Mouse (Mus musculus) cerebellum, adult 11 months (tissue): ENCODE data around the gene Cel.
A peak's percentile ranks its signal among the peaks of the same experiment; 100 is the strongest.

Source experiments
- DNase-seq: peaks from one replicate; pipeline ENCODE4 v3.0.0; 2022

The Cel gene

GRCm38 (mm10) chr2:28583651-28584050, 20.4 kb upstream of the Cel start, which contains the start of gene Gtf3c5:
Gene Gtf3c5, minus strand, starts transcription at chr2:28583751.
- no peak for DNase-seq

GRCm38 (mm10) chr2:28582647-28583353, 19.6 kb upstream of the Cel start:
- DNase-seq: peak; percentile 80

DNA sequence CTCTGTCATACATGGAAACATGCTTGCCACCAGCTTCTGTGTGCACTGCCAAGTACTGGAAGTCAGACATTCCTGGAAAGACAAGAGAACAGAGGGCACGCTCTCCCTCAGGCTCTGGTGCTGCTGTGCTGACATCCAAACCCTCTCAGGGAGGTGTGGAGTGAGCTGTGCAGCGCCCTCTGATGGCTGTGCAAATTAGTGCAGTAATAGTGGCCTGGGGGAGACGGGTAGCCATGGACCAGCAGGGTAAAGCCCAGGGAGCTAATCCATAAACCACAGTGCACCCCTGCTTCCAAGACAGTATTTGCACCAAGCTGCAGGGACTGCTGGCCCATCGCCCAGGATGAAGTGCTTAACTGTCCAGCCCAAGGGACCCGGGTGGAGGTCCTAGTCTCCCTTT, 14.8 kb upstream of the Cel start:
- no peak for DNase-seq

DNA sequence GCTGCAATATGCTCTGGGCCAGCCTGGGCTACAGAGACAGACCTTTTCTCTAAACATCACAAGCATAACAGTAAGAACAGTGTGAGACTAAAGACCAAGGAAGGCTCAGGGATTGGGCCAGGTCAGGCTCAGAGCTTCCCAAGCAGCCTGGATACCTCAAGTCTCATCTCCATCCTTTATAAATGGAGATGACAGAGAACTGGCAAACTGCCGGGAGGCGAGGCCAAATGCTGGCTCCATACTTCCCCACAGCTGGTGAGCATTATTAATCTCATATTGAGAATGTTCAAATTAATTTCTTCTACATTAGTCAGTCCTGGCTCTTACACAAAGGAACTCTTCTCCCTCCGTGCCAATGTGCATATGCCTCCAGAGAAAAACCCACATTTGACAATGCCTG, 13.6 kb upstream of the Cel start:
- no peak for DNase-seq

DNA sequence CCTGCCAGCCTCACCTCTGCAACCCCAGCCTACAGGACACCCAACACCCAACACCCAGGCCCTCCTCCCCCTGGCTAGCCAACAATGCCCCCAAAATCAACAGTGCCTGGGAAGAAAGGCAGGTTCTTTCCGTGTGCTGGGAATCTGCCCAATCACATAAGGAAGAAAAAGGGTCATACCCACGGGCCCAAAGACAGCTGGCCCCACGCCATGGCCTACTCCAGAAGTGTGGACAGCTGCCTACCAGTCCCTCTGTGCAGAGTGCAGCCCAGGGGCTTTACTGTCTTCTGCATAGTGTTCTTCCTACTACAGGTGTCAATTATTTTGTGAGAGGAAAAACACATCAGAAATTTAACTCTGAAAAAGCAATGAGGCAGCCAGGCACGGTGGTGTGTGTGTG, 12.1 kb upstream of the Cel start:
- DNase-seq: no peak

GRCm38 (mm10) chr2:28569903-28570302, 6.7 kb upstream of the Cel start:
- no peak for DNase-seq

- no peak for DNase-seq
Measured at GRCm38 (mm10) chr2:28566545-28566944, 3.3 kb upstream of the Cel start.

DNA sequence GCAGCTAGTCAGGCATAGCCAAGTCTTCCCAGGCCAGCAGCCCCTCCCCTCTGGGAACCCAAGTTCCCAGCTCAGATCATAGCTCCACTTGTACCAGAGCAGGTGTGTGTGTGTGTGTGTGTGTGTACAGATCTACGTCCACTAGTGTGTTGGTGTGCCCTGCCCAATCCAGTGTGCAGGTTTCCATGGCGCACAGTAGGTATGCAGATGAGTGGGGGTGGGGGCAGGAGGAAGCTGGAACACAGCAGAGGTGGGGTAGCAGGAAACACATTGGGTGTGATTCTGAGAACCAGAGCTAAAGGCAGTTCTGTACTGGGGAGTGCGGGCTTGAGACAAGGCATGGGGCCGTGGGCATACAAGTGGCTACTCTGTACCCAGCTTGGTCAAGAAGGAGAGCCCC, 1.2 kb upstream of the Cel start:
- DNase-seq: no peak

- DNase-seq: no peak
Measured at GRCm38 (mm10) chr2:28563830-28564229, 627 bp upstream of the Cel start.

- DNase-seq: no peak
Measured at GRCm38 (mm10) chr2:28557452-28557851, 5.8 kb downstream of the Cel start.

GRCm38 (mm10) chr2:28552301-28552700, 10.9 kb downstream of the Cel start:
- peak; percentile 22 for DNase-seq

GRCm38 (mm10) chr2:28549157-28549556, 14.0 kb downstream of the Cel start:
- DNase-seq: peak; percentile 21

GRCm38 (mm10) chr2:28547237-28548172, 15.7 kb downstream of the Cel start:
- peak; percentile 84 for DNase-seq

DNA sequence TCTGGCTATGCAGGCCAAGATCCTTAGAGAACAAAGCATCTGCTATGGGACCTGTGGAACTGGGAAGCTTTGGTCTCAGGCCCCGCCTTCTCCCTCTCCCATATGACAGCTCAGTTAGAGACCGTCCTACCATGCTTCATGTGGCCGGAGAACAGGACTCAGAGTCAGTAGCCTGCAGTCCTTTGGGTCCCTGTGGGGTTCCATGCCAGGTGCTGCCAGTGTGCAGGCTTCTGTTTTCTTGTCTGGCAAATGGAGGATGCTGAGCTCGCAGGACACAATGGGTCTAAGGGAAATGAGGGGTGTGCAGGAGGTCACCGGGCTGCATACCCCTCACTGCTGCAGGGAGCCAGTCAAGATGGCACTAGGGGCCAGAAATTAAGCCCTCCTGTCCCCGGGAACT, 16.6 kb downstream of the Cel start:
- peak; percentile 31 for DNase-seq

DNA sequence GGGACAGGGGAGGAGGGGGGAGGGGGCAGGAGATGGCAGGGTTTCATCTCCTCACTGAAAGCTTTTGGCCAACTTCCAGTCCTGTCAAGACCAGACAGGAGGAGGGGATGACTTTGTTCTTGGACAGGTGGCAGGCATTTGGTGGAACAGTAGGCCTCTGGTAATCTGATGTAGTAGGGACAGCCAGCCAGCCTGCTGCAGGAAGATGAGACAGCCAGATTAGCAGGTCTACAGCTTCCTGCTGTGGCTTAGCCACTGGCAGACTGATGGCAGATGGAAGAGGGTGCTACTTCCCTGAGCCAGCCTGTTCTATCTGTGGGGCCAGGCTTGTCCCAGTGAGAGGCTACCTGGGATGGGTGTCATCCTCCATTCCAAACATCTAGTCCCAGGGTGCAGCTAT, 17.2 kb downstream of the Cel start:
- DNase-seq: peak; percentile 67

GRCm38 (mm10) chr2:28543894-28544293, 19.3 kb downstream of the Cel start:
- DNase-seq: peak; percentile 90

DNA sequence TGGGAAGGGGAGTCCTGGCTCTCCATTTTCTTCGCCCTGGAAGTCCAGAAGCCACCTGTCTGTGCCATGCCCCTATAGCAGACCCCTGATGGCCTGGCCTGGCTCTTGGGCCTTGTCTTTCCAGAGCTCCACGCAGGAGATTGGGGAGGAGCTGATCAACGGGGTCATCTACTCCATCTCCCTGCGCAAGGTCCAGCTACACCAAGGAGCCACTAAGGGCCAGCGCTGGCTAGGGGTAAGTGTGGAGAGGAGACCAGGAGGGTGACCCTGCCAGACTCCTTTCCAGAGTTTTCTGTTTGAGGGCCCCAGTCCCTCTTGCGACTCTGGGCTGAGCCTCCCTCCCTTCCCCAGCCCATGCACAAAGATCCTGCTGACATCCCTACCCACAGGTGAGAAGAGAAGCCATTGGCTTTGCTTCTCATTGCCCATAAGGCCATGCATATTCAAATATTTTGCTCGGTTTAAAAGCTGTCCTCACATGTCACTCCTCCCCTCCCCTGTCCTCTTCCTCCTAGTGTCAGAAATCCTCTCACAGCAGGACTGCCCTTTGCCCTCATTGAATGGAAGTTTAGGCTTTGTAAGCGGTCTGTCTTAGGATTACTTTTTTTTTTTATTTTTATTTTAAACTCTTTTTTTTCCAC, 22.5 kb downstream of the Cel start:
- peak; percentile 16 for DNase-seq

GRCm38 (mm10) chr2:28539949-28540348, 23.3 kb downstream of the Cel start:
- no peak for DNase-seq

GRCm38 (mm10) chr2:28539206-28539605, 24.0 kb downstream of the Cel start:
- DNase-seq: peak; percentile 58

DNA sequence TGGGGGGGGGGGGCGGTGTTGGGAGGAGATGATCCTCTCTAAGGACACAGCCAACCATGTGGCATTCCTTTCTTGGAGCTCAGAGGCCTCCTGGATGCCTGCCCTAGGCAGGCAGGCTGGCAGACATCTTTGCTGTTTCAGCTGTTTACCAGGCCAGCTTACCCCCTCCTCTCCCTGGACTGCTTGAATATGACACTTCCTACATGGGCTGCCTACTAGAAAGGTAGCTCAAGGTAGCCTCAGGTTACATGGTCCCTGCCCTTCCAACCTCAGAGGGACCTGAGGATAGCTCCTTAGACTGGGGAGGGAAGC, 24.4 kb downstream of the Cel start:
- peak; percentile 33 for DNase-seq

DNA sequence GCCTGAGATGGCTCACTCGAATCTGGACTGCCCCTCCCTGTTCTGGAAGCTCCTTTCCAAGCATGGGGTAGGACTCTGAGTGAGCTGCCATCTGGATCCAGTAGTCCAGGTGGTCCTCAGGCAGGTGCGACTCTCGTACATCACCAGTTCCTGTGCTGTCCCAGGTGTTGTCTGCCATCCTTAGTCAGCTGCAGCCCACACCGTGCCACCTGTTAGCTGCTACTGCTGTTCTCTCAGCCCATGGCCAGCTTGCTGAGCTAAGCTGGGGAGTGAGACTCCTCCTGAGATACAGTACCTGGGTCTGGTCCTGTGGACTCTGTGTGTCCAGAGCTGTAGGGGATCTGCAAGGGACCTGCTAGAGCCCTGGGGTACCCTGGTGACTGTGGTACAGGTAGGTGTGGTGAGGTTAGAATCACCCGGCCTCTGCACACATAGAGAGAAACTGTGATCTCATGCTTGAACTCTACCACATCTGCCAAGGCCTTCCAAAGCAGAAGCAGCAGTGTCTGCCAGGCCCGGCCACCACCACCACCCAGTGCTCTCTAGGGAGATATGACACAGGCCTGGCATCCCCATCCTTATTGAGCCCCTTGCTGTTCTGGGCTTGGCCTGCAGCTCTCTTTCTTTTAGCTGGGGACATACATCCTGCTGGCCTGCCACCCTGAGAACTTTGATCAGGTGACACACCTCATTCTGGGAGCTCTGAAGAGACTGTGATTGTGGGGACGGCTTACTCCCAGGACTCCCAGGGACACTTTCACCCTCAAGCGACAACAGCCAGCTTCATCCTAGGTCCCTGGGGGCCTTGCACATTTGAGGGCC, 25.0 kb downstream of the Cel start:
- peak; percentile 37 for DNase-seq

- no peak for DNase-seq
Measured at GRCm38 (mm10) chr2:28537634-28537920, 25.6 kb downstream of the Cel start.
